Mouse (Mus musculus): ENCODE measurements around the gene a.

GRCm38 (mm10) chr2:154991411-154991810 is 200.2 kb downstream of the a start:
- TF ChIP-seq CTCF (IDR thresholded peaks at IDR 0.05; ENCODE audit: low read depth) (no peak), EP300 (optimal IDR thresholded peaks at IDR 0.05) (no peak)
